Mouse (Mus musculus) spleen, postnatal 36 days (tissue): ENCODE data around the gene Tpmt.

ENCODE experiments used
- DNase-seq, 2 experiments: peaks; one replicate each; pipeline ENCODE4 v3.0.0; 2022; ENCODE audit warnings: low spot score in 2 of 2, mixed read lengths in 1 of 2

Gene Tpmt

GRCm38 (mm10) chr13:47044617-47044947 lies at the start of gene Tpmt:
Gene Tpmt (minus strand): TSS chr13:47044737.
- DNase-seq, result peak; percentile 41 to 47

- no peak for DNase-seq
These were observed 49.3 kb upstream of the Tpmt start for GRCm38 (mm10) chr13:47093791-47094190.

- no peak for DNase-seq
These were observed 44.7 kb upstream of the Tpmt start for GRCm38 (mm10) chr13:47089271-47089670.

- no peak for DNase-seq
These were observed 43.9 kb upstream of the Tpmt start for GRCm38 (mm10) chr13:47088433-47088832.

GRCm38 (mm10) chr13:47080905-47081505 lies 36.5 kb upstream of the Tpmt start:
- peak in 1 of 2 experiments; percentile 8 for DNase-seq

GRCm38 (mm10) chr13:47078799-47079198 lies 34.3 kb upstream of the Tpmt start:
- DNase-seq, result no peak

GRCm38 (mm10) chr13:47077367-47077766 lies 32.8 kb upstream of the Tpmt start:
- DNase-seq, result no peak

GRCm38 (mm10) chr13:47076156-47076555 lies 31.6 kb upstream of the Tpmt start:
- DNase-seq, result no peak

GRCm38 (mm10) chr13:47072484-47072883 lies 27.9 kb upstream of the Tpmt start:
- DNase-seq, result no peak

GRCm38 (mm10) chr13:47071871-47072270 lies 27.3 kb upstream of the Tpmt start:
- no peak for DNase-seq

GRCm38 (mm10) chr13:47070329-47071080 lies 26.0 kb upstream of the Tpmt start:
- DNase-seq, result no peak

- no peak for DNase-seq
These were observed 22.5 kb upstream of the Tpmt start for GRCm38 (mm10) chr13:47067001-47067400.

GRCm38 (mm10) chr13:47066516-47066915 lies 22.0 kb upstream of the Tpmt start:
- no peak for DNase-seq

- DNase-seq, result no peak
These were observed 19.6 kb upstream of the Tpmt start for GRCm38 (mm10) chr13:47063985-47064760.

- no peak for DNase-seq
These were observed 18.2 kb upstream of the Tpmt start for GRCm38 (mm10) chr13:47062756-47063155.

- no peak for DNase-seq
These were observed 12.2 kb upstream of the Tpmt start for GRCm38 (mm10) chr13:47056781-47057180.

GRCm38 (mm10) chr13:47056126-47056525 lies 11.6 kb upstream of the Tpmt start:
- peak; percentile 10 to 14 for DNase-seq

GRCm38 (mm10) chr13:47053971-47054370 lies 9.4 kb upstream of the Tpmt start:
- no peak for DNase-seq

- no peak for DNase-seq
These were observed 5.5 kb upstream of the Tpmt start for GRCm38 (mm10) chr13:47050009-47050408.

GRCm38 (mm10) chr13:47047996-47048395 lies 3.5 kb upstream of the Tpmt start:
- no peak for DNase-seq

GRCm38 (mm10) chr13:47043833-47044616 lies 512 bp downstream of the Tpmt start:
- DNase-seq, result peak; percentile 14 to 15
